Mouse (Mus musculus) olfactory bulb, adult 2 months (tissue): ENCODE data around the gene Slc1a1.

Experiments used
- CTCF ChIP-seq: fragments of 200-500 bp; IDR thresholded peaks from 2 replicates; pipeline ENCODE4 v1.5.1; 2012; ENCODE audit warnings: low read depth, mild to moderate bottlenecking, low read length, moderate library complexity; ENCODE audit not compliant: insufficient read depth
- POLR2A ChIP-seq: fragments of 200-500 bp; IDR thresholded peaks from 2 replicates; pipeline ENCODE4 v1.6.1; 2012; ENCODE audit warnings: mild to moderate bottlenecking, low read depth, low read length, moderate library complexity; ENCODE audit not compliant: insufficient read depth

DNA sequence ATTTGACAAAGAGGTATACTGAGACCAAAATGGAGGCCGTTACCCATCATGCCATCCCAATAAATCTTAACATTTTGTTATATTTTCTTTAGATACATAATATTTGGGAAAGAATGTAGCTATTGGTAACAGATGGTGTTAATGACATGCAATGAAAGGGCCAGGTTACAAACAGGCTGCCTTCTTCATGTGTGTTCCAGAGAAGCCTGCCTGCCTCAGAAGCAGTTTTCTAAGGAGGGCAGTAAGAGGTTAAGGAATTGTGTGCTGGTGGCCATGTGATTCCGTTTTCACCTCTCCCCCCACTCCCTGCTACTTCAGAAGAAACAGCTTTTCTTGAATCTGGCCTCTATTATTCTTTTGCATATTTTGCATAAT is 27.4 kb upstream of the Slc1a1 start:
- no peak for TF ChIP-seq CTCF
- TF ChIP-seq POLR2A = no peak
